Mouse (Mus musculus) testis, adult 2 months (tissue): ENCODE results near the gene Zfyve27.

Experiments
- CTCF ChIP-seq: fragments of 200-500 bp; IDR thresholded peaks from 2 replicates; pipeline ENCODE4 v1.5.1; 2012; ENCODE audit warnings: low read depth, mild to moderate bottlenecking, inconsistent platforms, low read length, moderate library complexity; ENCODE audit not compliant: control insufficient read depth, insufficient read depth, insufficient replicate concordance
- POLR2A ChIP-seq: fragments of 200-500 bp; IDR thresholded peaks from 2 replicates; pipeline ENCODE4 v1.6.1; 2012; ENCODE audit warnings: low read depth, mild to moderate bottlenecking, inconsistent platforms, low read length, moderate library complexity; ENCODE audit not compliant: control insufficient read depth

- TF ChIP-seq CTCF (peak; percentile 95), POLR2A (no peak)
Measured at GRCm38 (mm10) chr19:42166130-42166529, 2.4 kb downstream of the Zfyve27 start.
